Mouse (Mus musculus) kidney, embryonic 16.5 days (tissue): Measurements from ENCODE around the gene Olfr742. TPM values are rescaled to one million over a fixed set of nuclear protein-coding genes. Genes with fewer than 3 reads are reported as not detected.

Experiments
- ATAC-seq: fragments of 200-750 bp; cut with Nextera tagmentation; 2 replicates; pipeline ENCODE4 v1.8.0; 2017; ENCODE audit warnings: moderate TSS enrichment; ENCODE audit not compliant: low FRiP score, low TSS enrichment
- H3K27ac ChIP-seq: fragments of 300-500 bp; sonication (generic); 2 replicates; pipeline ENCODE4 v1.5.1; 2014; ENCODE audit warnings: low read length
- H3K27me3 ChIP-seq: fragments of 300-500 bp; sonication (generic); 2 replicates; pipeline ENCODE4 v1.6.1; 2014; ENCODE audit warnings: low read length, control low read depth, mixed read lengths; ENCODE audit not compliant: insufficient read depth
- H3K36me3 ChIP-seq: fragments of 300-500 bp; sonication (generic); 2 replicates; pipeline ENCODE4 v1.6.1; 2014; ENCODE audit warnings: low read length, control low read depth, mixed read lengths; ENCODE audit not compliant: insufficient read depth
- H3K4me1 ChIP-seq: fragments of 300-500 bp; sonication (generic); 2 replicates; pipeline ENCODE4 v1.6.1; 2014; ENCODE audit warnings: low read length, control low read depth, mixed read lengths; ENCODE audit not compliant: insufficient read depth
- H3K4me2 ChIP-seq: fragments of 300-500 bp; sonication (generic); replicated peaks from 2 replicates; pipeline ENCODE4 v1.6.1; 2014; ENCODE audit warnings: low read depth, low read length
- H3K4me3 ChIP-seq: fragments of 300-500 bp; sonication (generic); 2 replicates; pipeline ENCODE4 v1.5.1; 2014; ENCODE audit warnings: mild to moderate bottlenecking, low read length
- H3K9ac ChIP-seq: fragments of 300-500 bp; sonication (generic); replicated peaks from 2 replicates; pipeline ENCODE4 v1.6.1; 2014; ENCODE audit warnings: low read length
- H3K9me3 ChIP-seq: fragments of 300-500 bp; sonication (generic); 2 replicates; pipeline ENCODE4 v1.6.1; 2016; ENCODE audit warnings: low read length, control low read depth
- WGBS: fragments of 180-500 bp; shearing (Covaris S2); extraction: QIAGEN DNeasy Blood & Tissue Kit; methylation state at CpG from one replicate; pipeline ENCODE4 v1.1.7; 2014; 5-methylcytosine and 5-hydroxymethylcytosine counted together
- polyA plus RNA-seq: library from polyadenylated mRNA; unstranded; fragments of >200 nt; fragmentation: Nextera tagmentation; extraction: Ambion mirVana; gene quantifications from 2 replicates; pipeline ENCODE4 v1.2.1, GENCODE M21; 2015

The Olfr742 gene
- not detected in 2 replicates for polyA plus RNA-seq

- H3K9ac ChIP-seq, result no peak within 1 kb of the TSS
- H3K4me3 ChIP-seq, result no peak within 1 kb of the TSS
- H3K27me3 ChIP-seq, result no peaks in the 10 kb centered on the region
- 53% methylated on average over 2 of the region's 2 CpGs for WGBS
- ATAC-seq, result no peak
- no peak within 1 kb of the TSS for H3K4me2 ChIP-seq
- H3K27ac ChIP-seq, result no peak within 1 kb of the TSS
- no peaks in the 10 kb centered on the region for H3K4me1 ChIP-seq
- H3K9me3 ChIP-seq, result no peaks in the 10 kb centered on the region
- no peaks in the 10 kb centered on the region for H3K36me3 ChIP-seq
Measured at GRCm38 (mm10) chr14:50503300-50503699, at the start of gene Olfr742. TSS of gene Olfr742 (plus strand) at chr14:50503600.

- no peaks in the 10 kb centered on the region for H3K27me3 ChIP-seq
- ATAC-seq, result no peak
- no peaks in the 10 kb centered on the region for H3K9me3 ChIP-seq
- no peak within 1 kb of the TSS for H3K9ac ChIP-seq
- H3K4me1 ChIP-seq, result no peaks in the 10 kb centered on the region
- 71% methylated on average over 2 of the region's 2 CpGs for WGBS
- H3K27ac ChIP-seq, result no peak within 1 kb of the TSS
- H3K36me3 ChIP-seq, result no peaks in the 10 kb centered on the region
- H3K4me3 ChIP-seq, result no peak within 1 kb of the TSS
- H3K4me2 ChIP-seq, result no peak within 1 kb of the TSS
Measured at GRCm38 (mm10) chr14:50472438-50472837, 31.0 kb upstream of the Olfr742 start, which contains the start of gene Olfr741. TSS of gene Olfr741 (plus strand) at chr14:50472738.

- H3K27ac ChIP-seq, result no peak overlapping the region
- no peak overlapping the region for H3K9ac ChIP-seq
- WGBS, result 66% methylated on average over 2 of the region's 2 CpGs
- no peaks in the 10 kb centered on the region for H3K9me3 ChIP-seq
- H3K36me3 ChIP-seq, result no peaks in the 10 kb centered on the region
- H3K4me2 ChIP-seq, result no peak overlapping the region
- no peaks in the 10 kb centered on the region for H3K4me1 ChIP-seq
- ATAC-seq, result no peak
- H3K27me3 ChIP-seq, result no peaks in the 10 kb centered on the region
- H3K4me3 ChIP-seq, result no peak overlapping the region
Measured at GRCm38 (mm10) chr14:50478406-50478805, 25.0 kb upstream of the Olfr742 start.

GRCm38 (mm10) chr14:50521539-50521938 lies 18.1 kb downstream of the Olfr742 start, which contains the start of gene Olfr743:
TSS of gene Olfr743 (plus strand) at chr14:50521839.
- H3K4me2 ChIP-seq, result no peak within 1 kb of the TSS
- no peaks in the 10 kb centered on the region for H3K36me3 ChIP-seq
- no peaks in the 10 kb centered on the region for H3K9me3 ChIP-seq
- no peaks in the 10 kb centered on the region for H3K4me1 ChIP-seq
- no peaks in the 10 kb centered on the region for H3K27me3 ChIP-seq
- H3K27ac ChIP-seq, result no peak within 1 kb of the TSS
- no peak within 1 kb of the TSS for H3K4me3 ChIP-seq
- no peak for ATAC-seq
- no peak within 1 kb of the TSS for H3K9ac ChIP-seq

DNA sequence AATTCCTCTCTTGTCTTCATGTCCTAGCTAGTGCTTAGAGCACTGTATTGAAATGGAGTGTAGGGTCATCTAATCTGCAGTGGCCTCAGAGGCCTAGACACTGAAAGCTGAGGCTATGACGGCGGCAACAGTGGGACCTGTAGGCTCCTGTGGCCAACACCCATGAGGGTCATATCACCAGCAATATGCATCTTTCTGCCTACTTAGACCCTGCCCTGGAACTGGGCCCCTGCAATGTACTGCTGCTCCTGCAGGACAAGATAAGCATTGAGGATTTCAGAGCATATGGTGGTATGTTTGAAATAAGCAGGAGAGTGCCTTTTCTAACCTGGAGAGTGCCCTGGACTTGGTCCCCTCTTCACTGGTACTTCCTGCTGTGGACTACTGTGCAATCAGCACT lies 49.3 kb downstream of the Olfr742 start:
- H3K27me3 ChIP-seq, result no peaks in the 10 kb centered on the region
- H3K27ac ChIP-seq, result no peak overlapping the region
- no peaks in the 10 kb centered on the region for H3K4me1 ChIP-seq
- 91% methylated on average over 2 of the region's 2 CpGs for WGBS
- H3K36me3 ChIP-seq, result no peaks in the 10 kb centered on the region
- H3K9me3 ChIP-seq, result no peaks in the 10 kb centered on the region
- no peak for ATAC-seq
- no peak overlapping the region for H3K4me3 ChIP-seq
- no peak overlapping the region for H3K9ac ChIP-seq
- H3K4me2 ChIP-seq, result no peak overlapping the region

Other genes starting within 250 kb of the Olfr742 start
- not detected in 2 replicates for gene Olfr732, start 219.4 kb upstream of the Olfr742 start, polyA plus RNA-seq
- not detected in 2 replicates for gene Olfr733, start 202.1 kb upstream of the Olfr742 start, polyA plus RNA-seq
- not detected in 2 replicates for gene Olfr734, start 176.8 kb upstream of the Olfr742 start, polyA plus RNA-seq
- not detected in 2 replicates for gene Olfr735, start 154.7 kb upstream of the Olfr742 start, polyA plus RNA-seq
- gene Tlr11, start 145.7 kb upstream of the Olfr742 start, polyA plus RNA-seq, result not detected in 2 replicates
- gene Olfr736, start 122.4 kb upstream of the Olfr742 start, polyA plus RNA-seq, result not detected in 2 replicates
- gene Olfr738, start 96.0 kb upstream of the Olfr742 start, polyA plus RNA-seq, result not detected in 2 replicates
- gene Olfr739, start 85.0 kb upstream of the Olfr742 start, polyA plus RNA-seq, result not detected in 2 replicates
- not detected in 2 replicates for gene Olfr740, start 58.1 kb upstream of the Olfr742 start, polyA plus RNA-seq
- not detected in 2 replicates for gene Olfr741, start 30.9 kb upstream of the Olfr742 start, polyA plus RNA-seq
- gene Olfr743, start 18.2 kb downstream of the Olfr742 start, polyA plus RNA-seq, result not detected in 2 replicates
- not detected in 2 replicates for gene Olfr744, start 111.3 kb downstream of the Olfr742 start, polyA plus RNA-seq
- not detected in 2 replicates for gene Olfr745, start 135.8 kb downstream of the Olfr742 start, polyA plus RNA-seq
- not detected in 2 replicates for gene Olfr746, start 143.5 kb downstream of the Olfr742 start, polyA plus RNA-seq
- not detected in 2 replicates for gene Olfr747, start 189.6 kb downstream of the Olfr742 start, polyA plus RNA-seq
- gene Olfr748, start 203.8 kb downstream of the Olfr742 start, polyA plus RNA-seq, result not detected in 2 replicates
- gene Olfr749, start 241.5 kb downstream of the Olfr742 start, polyA plus RNA-seq, result not detected in 2 replicates